Mouse (Mus musculus) thymus, postnatal 10 days (tissue): ENCODE measurements around the gene Fam240a.

Experiments used
- DNase-seq, 2 experiments: peaks; one replicate each; pipeline ENCODE4 v3.0.0; 2021; ENCODE audit warnings: low spot score in 2 of 2

Fam240a gene

GRCm38 (mm10) chr9:110893429-110893828 is 23.2 kb downstream of the Fam240a start:
- no peak for DNase-seq

GRCm38 (mm10) chr9:110892552-110892951 is 24.1 kb downstream of the Fam240a start:
- DNase-seq, result no peak

- DNase-seq, result no peak
These were observed 25.4 kb downstream of the Fam240a start for GRCm38 (mm10) chr9:110891077-110891828.

GRCm38 (mm10) chr9:110890026-110890783 is 26.5 kb downstream of the Fam240a start:
- no peak for DNase-seq

- DNase-seq, result no peak
These were observed 27.7 kb downstream of the Fam240a start for GRCm38 (mm10) chr9:110888935-110889334.

- DNase-seq, result peak; percentile 58 to 67
These were observed 29.0 kb downstream of the Fam240a start for GRCm38 (mm10) chr9:110887388-110888303.

- DNase-seq, result no peak
These were observed 34.7 kb downstream of the Fam240a start for GRCm38 (mm10) chr9:110881953-110882352.

GRCm38 (mm10) chr9:110880772-110881171 is 35.9 kb downstream of the Fam240a start:
- DNase-seq, result no peak

- peak in 1 of 2 experiments; percentile 54 for DNase-seq
These were observed 36.6 kb downstream of the Fam240a start, which contains the start of gene Tmie for GRCm38 (mm10) chr9:110879998-110880561. Tmie (minus strand) TSS chr9:110880113.

- no peak for DNase-seq
These were observed 37.3 kb downstream of the Fam240a start, which contains the start of gene Als2cl for GRCm38 (mm10) chr9:110879191-110879920. Als2cl (plus strand) TSS chr9:110879870.

GRCm38 (mm10) chr9:110877888-110878287 is 38.8 kb downstream of the Fam240a start:
- no peak for DNase-seq

- DNase-seq, result no peak
These were observed 39.3 kb downstream of the Fam240a start for GRCm38 (mm10) chr9:110877353-110877752.

GRCm38 (mm10) chr9:110875288-110875695 is 41.4 kb downstream of the Fam240a start:
- DNase-seq, result no peak

GRCm38 (mm10) chr9:110874660-110875191 is 41.9 kb downstream of the Fam240a start:
- DNase-seq, result no peak

GRCm38 (mm10) chr9:110873681-110874659 is 42.7 kb downstream of the Fam240a start:
- no peak for DNase-seq

- DNase-seq, result no peak
These were observed 45.6 kb downstream of the Fam240a start for GRCm38 (mm10) chr9:110871030-110871429.
